Mouse (Mus musculus): ENCODE data around the gene Csrp2.

DNA sequence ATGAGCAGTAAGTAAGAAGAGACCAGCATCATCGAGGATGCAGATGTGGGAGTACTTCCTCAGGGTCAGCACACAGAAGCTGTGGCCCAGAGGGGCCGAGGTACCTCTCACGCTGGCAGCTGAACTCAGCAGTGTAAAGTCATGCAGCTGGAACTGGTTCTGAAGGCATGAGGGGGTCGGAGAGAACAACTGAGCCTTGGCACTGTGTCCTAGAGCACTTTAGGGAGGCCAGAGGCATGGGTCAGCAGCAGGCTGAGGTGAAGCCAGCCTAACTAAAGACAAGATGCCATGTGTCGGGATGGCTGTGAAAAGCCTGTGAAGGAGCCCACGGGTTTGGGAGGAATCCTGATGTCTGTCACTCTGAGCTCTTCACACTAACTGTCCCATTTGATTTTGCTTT, 51.9 kb downstream of the Csrp2 start:
- TF ChIP-seq GATA1 (IDR thresholded peaks at IDR 0.05; ENCODE audit: low read depth, low read length) (no peak), CHD1 (IDR thresholded peaks at IDR 0.05; ENCODE audit: low read depth, low read length) (no peak), POLR2A (IDR thresholded peaks at IDR 0.05; ENCODE audit: control insufficient read depth in 1 of 2, insufficient read depth in 1 of 2, low read depth in 1 of 2, low read length in 2 of 2, poor library complexity in 1 of 2) (no peak), TAL1 (IDR thresholded peaks at IDR 0.05; ENCODE audit: low read length) (no peak), ZNF384 (IDR thresholded peaks at IDR 0.05; ENCODE audit: low read depth, low read length) (no peak), RAD21 (IDR thresholded peaks at IDR 0.05; ENCODE audit: low read depth, low read length) (no peak), POLR2AphosphoS5 (IDR thresholded peaks at IDR 0.05; ENCODE audit: borderline replicate concordance, low read depth, low read length) (no peak), KAT2A (conservative IDR thresholded peaks at IDR 0.05; ENCODE audit: low read depth, low read length) (no peak), CTCF (IDR thresholded peaks at IDR 0.05 in 2 of 3, conservative IDR thresholded peaks at IDR 0.05 in 1 of 3; ENCODE audit: control insufficient read depth in 1 of 3, insufficient read depth in 1 of 3, low read depth in 2 of 3, low read length in 3 of 3, poor library complexity in 1 of 3, severe bottlenecking in 1 of 3) (no peak), TCF12 (IDR thresholded peaks at IDR 0.05; ENCODE audit: low read depth, low read length) (no peak), USF1 (IDR thresholded peaks at IDR 0.05; ENCODE audit: low read depth, low read length) (no peak), MAX (IDR thresholded peaks at IDR 0.05; ENCODE audit: low read length) (no peak)
